Mouse (Mus musculus) heart, adult 2 months (tissue): ENCODE results near the gene Tmem259. TPM values are rescaled to one million over a fixed set of nuclear protein-coding genes. Genes with fewer than 3 reads are reported as not detected.
A peak's percentile ranks its signal among the peaks of the same experiment; 100 is the strongest.

Experiments
- DNase-seq, 2 experiments: peaks; one replicate each; pipeline ENCODE4 v3.0.0; 2021
- H3K27ac ChIP-seq: fragments of 200-600 bp; 2 replicates; pipeline ENCODE4 v1.8.1; 2022
- H3K27me3 ChIP-seq: fragments of 200-500 bp; 2 replicates; pipeline ENCODE4 v1.6.1; 2012; ENCODE audit warnings: mild to moderate bottlenecking, low read length, inconsistent platforms, mixed read lengths; ENCODE audit not compliant: control insufficient read depth, insufficient read depth
- H3K36me3 ChIP-seq: fragments of 200-500 bp; 2 replicates; pipeline ENCODE4 v1.6.1; 2012; ENCODE audit warnings: low read length, inconsistent platforms; ENCODE audit not compliant: control insufficient read depth, insufficient read depth
- H3K4me1 ChIP-seq: fragments of 200-500 bp; 2 replicates; pipeline ENCODE4 v1.6.1; 2011; ENCODE audit warnings: low read length; ENCODE audit not compliant: control insufficient read depth, insufficient read depth
- H3K4me3 ChIP-seq: fragments of 200-600 bp; 2 replicates; pipeline ENCODE4 v1.8.1; 2022
- H3K79me2 ChIP-seq: fragments of 200-500 bp; replicated peaks from 2 replicates; pipeline ENCODE4 v1.6.1; 2012; ENCODE audit warnings: mild to moderate bottlenecking, inconsistent platforms, low read length, moderate library complexity, mixed read lengths; ENCODE audit not compliant: control insufficient read depth, insufficient read depth
- H3K9ac ChIP-seq: fragments of 200-500 bp; 2 replicates; pipeline ENCODE4 v1.6.1; 2012; ENCODE audit warnings: low read depth, mild to moderate bottlenecking, control low read depth, inconsistent platforms, low read length, mixed read lengths
- CTCF ChIP-seq: fragments of 200-600 bp; IDR thresholded peaks from 2 replicates; pipeline ENCODE4 v1.8.1; 2022; ENCODE audit warnings: antibody characterized with exemption, mild to moderate bottlenecking, moderate library complexity
- EP300 ChIP-seq: fragments of 200-500 bp; IDR thresholded peaks from 2 replicates; pipeline ENCODE4 v1.6.1; 2011; ENCODE audit warnings: low read depth, low read length, control low read depth; ENCODE audit not compliant: insufficient read depth
- POLR2A ChIP-seq: fragments of 200-500 bp; IDR thresholded peaks from 2 replicates; pipeline ENCODE4 v1.6.1; 2011; ENCODE audit warnings: mild to moderate bottlenecking, low read depth, low read length, control low read depth; ENCODE audit not compliant: insufficient read depth
- WGBS: fragments of 180-500 bp; shearing (Covaris S2); methylation state at CpG from one replicate; pipeline ENCODE4 v1.1.7; 2018; 5-methylcytosine and 5-hydroxymethylcytosine counted together
- intact Hi-C: fragments of 180-260 bp; cut with DNase I; formaldehyde crosslinking; loops from one replicate; pipeline ENCODE4 v1.15.1; 2025
- polyA plus RNA-seq: library from polyadenylated mRNA; depleted of rRNA; stranded (reverse); fragments of >200 nt; gene quantifications from 2 replicates; pipeline ENCODE4 v1.2.3, GENCODE M21; 2012
- total RNA-seq, 2 experiments: library from RNA; stranded (reverse); gene quantifications; 2 replicates each; pipeline ENCODE4 v1.2.3; 2021

Tmem259 gene
- total and polyA plus RNA-seq, 3 experiments, result 109 to 220 (median 124) TPM

GRCm38 (mm10) chr10:79976722-79977107, 7.4 kb downstream of the Tmem259 start:
- no peak for DNase-seq
- no peak overlapping the region for H3K27ac ChIP-seq
- H3K27me3 ChIP-seq, result no peaks in the 10 kb centered on the region
- no peak overlapping the region for H3K9ac ChIP-seq
- H3K4me3 ChIP-seq, result no peak overlapping the region
- H3K4me1 ChIP-seq, result no peaks in the 10 kb centered on the region; the same call in 1 of the 2 replicates
- TF ChIP-seq CTCF, result no peak
- no peak for TF ChIP-seq POLR2A
- TF ChIP-seq EP300, result no peak
- intact Hi-C loops, result no loop called here
- H3K36me3 ChIP-seq, result no peaks in the 10 kb centered on the region
- 0 out of 2 replicates have a peak, but pooled peaks cover 3% of the 10 kb centered on the region for H3K79me2 ChIP-seq
- 86% methylated on average over 36 of the region's 36 CpGs for WGBS

- DNase-seq, result no peak
- Histone ChIP-seq H3K27ac (no peak overlapping the region), H3K79me2 (no peaks in the 10 kb centered on the region), H3K27me3 (no peaks in the 10 kb centered on the region), H3K36me3 (no peaks in the 10 kb centered on the region), H3K4me3 (no peak overlapping the region), H3K9ac (no peak overlapping the region), H3K4me1 (no peaks in the 10 kb centered on the region; the same call in 1 of the 2 replicates)
- WGBS, result 88% methylated on average over 28 of the region's 28 CpGs
- intact Hi-C loops, result no loop called here
- TF ChIP-seq POLR2A, result no peak
- no peak for TF ChIP-seq EP300
- no peak for TF ChIP-seq CTCF
Observed at GRCm38 (mm10) chr10:79976071-79976721, 7.9 kb downstream of the Tmem259 start.

GRCm38 (mm10) chr10:79974668-79975067, 9.5 kb downstream of the Tmem259 start:
- no peaks in the 10 kb centered on the region for H3K79me2 ChIP-seq
- no peak overlapping the region for H3K9ac ChIP-seq
- intact Hi-C loops, result no loop called here
- WGBS, result 83% methylated on average over 8 of the region's 8 CpGs
- no peaks in the 10 kb centered on the region for H3K36me3 ChIP-seq
- H3K4me3 ChIP-seq, result no peak overlapping the region
- TF ChIP-seq POLR2A (no peak), CTCF (no peak), EP300 (no peak)
- H3K27me3 ChIP-seq, result peaks cover 7% of the 10 kb centered on the region
- DNase-seq, result no peak
- no peaks in the 10 kb centered on the region for H3K4me1 ChIP-seq
- no peak overlapping the region for H3K27ac ChIP-seq

- intact Hi-C loops, result no loop called here
- 87% methylated on average over 21 of the region's 21 CpGs for WGBS
- no peaks in the 10 kb centered on the region for H3K4me1 ChIP-seq
Observed at GRCm38 (mm10) chr10:79974087-79974486, 10.0 kb downstream of the Tmem259 start.

GRCm38 (mm10) chr10:79972831-79973230, 11.3 kb downstream of the Tmem259 start:
- WGBS, result 25% methylated on average over 14 of the region's 14 CpGs
- TF ChIP-seq CTCF (no peak), EP300 (no peak), POLR2A (no peak)
- no peaks in the 10 kb centered on the region for H3K79me2 ChIP-seq
- no peak overlapping the region for H3K4me3 ChIP-seq
- H3K27ac ChIP-seq, result no peak overlapping the region
- intact Hi-C loops, result no loop called here
- no peaks in the 10 kb centered on the region for H3K4me1 ChIP-seq
- peak in 1 of 2 experiments; percentile 48 for DNase-seq
- peaks cover 7% of the 10 kb centered on the region for H3K27me3 ChIP-seq
- no peak overlapping the region for H3K9ac ChIP-seq
- no peaks in the 10 kb centered on the region for H3K36me3 ChIP-seq

More at GRCm38 (mm10) chr10:79974087-79974486, 10.0 kb downstream of the Tmem259 start:
- Histone ChIP-seq H3K27ac (no peak overlapping the region), H3K27me3 (peaks cover 7% of the 10 kb centered on the region), H3K36me3 (no peaks in the 10 kb centered on the region), H3K4me3 (no peak overlapping the region), H3K79me2 (no peaks in the 10 kb centered on the region), H3K9ac (no peak overlapping the region)
- no peak for DNase-seq
- TF ChIP-seq EP300, result no peak
- no peak for TF ChIP-seq POLR2A

DNA sequence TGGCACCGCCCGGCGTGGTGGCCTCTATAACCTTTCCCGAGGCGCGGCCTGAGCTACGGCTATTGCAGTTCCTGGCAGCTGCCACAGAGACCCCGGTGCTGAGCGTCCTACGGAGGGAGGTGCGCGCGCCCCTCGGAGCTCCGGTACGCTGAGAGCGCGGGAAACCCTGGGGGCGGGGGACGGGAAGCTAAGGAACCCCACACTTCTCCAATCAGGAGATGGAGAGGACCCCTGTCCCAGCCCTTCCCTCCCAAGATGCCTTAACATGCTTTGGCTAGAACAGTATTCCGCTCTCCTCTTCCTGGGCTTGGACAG, 13.0 kb downstream of the Tmem259 start:
- H3K4me3 ChIP-seq, result peak overlapping the region; percentile 1; the same call in 1 of the 2 replicates
- no peak overlapping the region for H3K9ac ChIP-seq
- TF ChIP-seq POLR2A (no peak), CTCF (no peak), EP300 (no peak)
- no peaks in the 10 kb centered on the region for H3K4me1 ChIP-seq
- 4% methylated on average over 21 of the region's 21 CpGs for WGBS
- H3K27ac ChIP-seq, result no peak overlapping the region
- H3K36me3 ChIP-seq, result no peaks in the 10 kb centered on the region
- H3K79me2 ChIP-seq, result no peaks in the 10 kb centered on the region
- DNase-seq, result no peak
- peaks cover 7% of the 10 kb centered on the region for H3K27me3 ChIP-seq
- intact Hi-C loops, result no loop called here
